Mouse (Mus musculus) hindbrain, embryonic 11.5 days (tissue): Measurements from ENCODE around the gene Bcan. TPM values are rescaled to one million over a fixed set of nuclear protein-coding genes. Genes with fewer than 3 reads are reported as not detected.
A peak's percentile ranks its signal among the peaks of the same experiment; 100 is the strongest.

Experiments used
- ATAC-seq: fragments of 200-750 bp; cut with Nextera tagmentation; 2 replicates; pipeline ENCODE4 v1.8.0; 2017; ENCODE audit warnings: mild to moderate bottlenecking, moderate TSS enrichment, moderate library complexity; ENCODE audit not compliant: low FRiP score
- DNase-seq: peaks from one replicate; pipeline ENCODE4 v3.0.0-alpha.2; 2015; ENCODE audit warnings: low spot score
- H3K27ac ChIP-seq: fragments of 300-500 bp; sonication (generic); 2 replicates; pipeline ENCODE4 v1.5.1; 2014; ENCODE audit warnings: mild to moderate bottlenecking, low read depth, low read length
- H3K27me3 ChIP-seq: fragments of 300-500 bp; sonication (generic); 2 replicates; pipeline ENCODE4 v1.6.1; 2014; ENCODE audit warnings: mild to moderate bottlenecking, low read length, moderate library complexity, mixed read lengths; ENCODE audit not compliant: control insufficient read depth, insufficient read depth
- H3K36me3 ChIP-seq: fragments of 300-500 bp; sonication (generic); 2 replicates; pipeline ENCODE4 v1.6.1; 2014; ENCODE audit warnings: mild to moderate bottlenecking, low read length, moderate library complexity, mixed read lengths; ENCODE audit not compliant: control insufficient read depth, insufficient read depth
- H3K4me1 ChIP-seq: fragments of 300-500 bp; sonication (generic); replicated peaks from 2 replicates; pipeline ENCODE4 v1.6.1; 2014; ENCODE audit warnings: low read length, mixed read lengths; ENCODE audit not compliant: control insufficient read depth, insufficient read depth
- H3K4me2 ChIP-seq: fragments of 300-500 bp; sonication (generic); replicated peaks from 2 replicates; pipeline ENCODE4 v1.6.1; 2014; ENCODE audit warnings: mild to moderate bottlenecking, low read depth, low read length
- H3K4me3 ChIP-seq: fragments of 300-500 bp; sonication (generic); 2 replicates; pipeline ENCODE4 v1.5.1; 2014; ENCODE audit warnings: low read depth, low read length
- H3K9ac ChIP-seq: fragments of 300-500 bp; sonication (generic); 2 replicates; pipeline ENCODE4 v1.6.1; 2014; ENCODE audit warnings: low read depth, low read length
- H3K9me3 ChIP-seq: fragments of 300-500 bp; sonication (generic); 2 replicates; pipeline ENCODE4 v1.6.1; 2016; ENCODE audit warnings: low read length; ENCODE audit not compliant: control insufficient read depth
- WGBS: fragments of 180-500 bp; shearing (Covaris S2); extraction: QIAGEN DNeasy Blood & Tissue Kit; methylation state at CpG from one replicate; pipeline ENCODE4 v1.1.7; 2014; 5-methylcytosine and 5-hydroxymethylcytosine counted together
- polyA plus RNA-seq: library from polyadenylated mRNA; unstranded; fragments of >200 nt; fragmentation: Nextera tagmentation; extraction: Ambion mirVana; gene quantifications from 2 replicates; pipeline ENCODE4 v1.2.1, GENCODE M21; 2014

Gene Bcan
- polyA plus RNA-seq, 1 experiment from 2014 or later, result 0.82 TPM

GRCm38 (mm10) chr3:87945781-87946540, 54.1 kb downstream of the Bcan start:
- 5% methylated on average over 12 of the region's 12 CpGs for WGBS

DNA sequence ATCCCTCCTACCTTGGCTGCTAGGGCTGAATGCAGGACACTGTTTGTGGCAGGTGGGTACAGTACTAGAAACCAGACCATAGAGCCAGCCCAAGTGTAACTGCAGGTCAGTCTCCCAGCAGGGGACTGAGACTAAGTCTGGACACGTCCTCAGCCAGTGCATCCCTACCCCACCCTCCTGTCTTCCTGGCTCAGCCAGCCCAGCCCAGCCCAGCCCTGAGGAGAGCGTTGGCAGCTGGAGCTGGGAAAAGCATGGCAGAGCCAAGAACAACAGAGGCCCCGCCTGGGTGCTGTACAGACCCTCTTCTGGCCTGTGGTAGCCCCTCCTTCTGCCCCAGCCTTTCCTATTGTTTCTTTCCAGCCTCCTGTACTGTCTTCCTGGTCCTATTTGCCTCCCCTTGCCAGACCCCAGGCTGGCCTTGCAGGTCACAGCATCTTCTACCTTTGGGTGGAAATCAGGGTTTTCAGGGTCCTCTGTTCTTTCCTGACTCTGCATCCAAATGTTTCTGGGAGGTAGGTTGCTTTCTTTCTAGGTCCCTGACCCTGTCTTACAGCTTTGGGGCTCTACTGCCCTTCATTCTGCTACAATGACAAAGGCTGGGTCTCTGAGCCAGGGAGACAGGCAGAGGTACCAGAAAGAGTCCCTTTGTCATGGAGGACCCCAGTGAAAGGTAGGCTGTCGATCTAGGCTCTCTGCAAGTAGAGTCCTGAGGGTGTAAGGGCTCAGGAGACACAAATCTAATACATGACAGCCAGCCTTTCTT, 55.0 kb downstream of the Bcan start:
- Histone ChIP-seq H3K27ac (peak overlapping the region; percentile 91), H3K9ac (peak overlapping the region; percentile 37; the same call in 1 of the 2 replicates), H3K4me1 (peaks cover 33% of the 10 kb centered on the region), H3K4me2 (no peak overlapping the region), H3K4me3 (no peak overlapping the region), H3K9me3 (no peaks in the 10 kb centered on the region), H3K36me3 (0 out of 2 replicates have a peak, but pooled peaks cover 3% of the 10 kb centered on the region), H3K27me3 (no peaks in the 10 kb centered on the region)
- ATAC-seq, result peak; percentile 33; the same call in 1 of the 2 replicates
- 8% methylated on average over 4 of the region's 4 CpGs for WGBS
- peak; percentile 49 for DNase-seq

More at GRCm38 (mm10) chr3:87945781-87946540, 54.1 kb downstream of the Bcan start:
- no peak overlapping the region; the same call in 1 of the 2 replicates for H3K4me2 ChIP-seq
- no peak overlapping the region for H3K4me3 ChIP-seq
- H3K27ac ChIP-seq, result peak overlapping the region; percentile 91
- H3K9ac ChIP-seq, result peak overlapping the region; percentile 37; the same call in 1 of the 2 replicates
- 0 out of 2 replicates have a peak, but pooled peaks cover 3% of the 10 kb centered on the region for H3K36me3 ChIP-seq
- DNase-seq (peak; percentile 59), ATAC-seq (peak; percentile 43)
- H3K27me3 ChIP-seq, result no peaks in the 10 kb centered on the region
- no peaks in the 10 kb centered on the region for H3K9me3 ChIP-seq
- H3K4me1 ChIP-seq, result peaks cover 33% of the 10 kb centered on the region

DNA sequence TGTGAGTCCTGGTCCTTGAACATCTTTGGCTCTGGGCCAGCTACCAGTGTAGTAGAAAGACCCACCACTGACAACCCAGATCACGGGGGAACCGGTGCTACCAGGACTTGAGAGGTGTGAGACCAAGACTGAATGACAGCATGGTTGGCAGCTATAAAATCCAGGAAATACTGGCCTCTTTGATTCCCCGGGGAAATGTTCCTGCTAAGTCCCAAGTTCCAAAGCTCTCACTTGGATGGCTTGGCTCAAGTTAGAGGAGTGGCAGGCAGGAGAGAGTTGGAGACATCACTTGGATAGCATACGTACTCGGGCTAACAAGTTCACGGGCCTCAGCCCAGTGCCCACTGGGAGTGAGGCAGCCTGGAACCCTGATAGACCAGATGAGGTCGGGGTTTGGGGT, 56.4 kb downstream of the Bcan start:
- Histone ChIP-seq H3K4me2 (no peak overlapping the region), H3K9me3 (no peaks in the 10 kb centered on the region), H3K4me3 (no peak overlapping the region), H3K36me3 (peaks cover 9% of the 10 kb centered on the region), H3K27ac (no peak overlapping the region), H3K27me3 (no peaks in the 10 kb centered on the region), H3K9ac (no peak overlapping the region), H3K4me1 (peaks cover 33% of the 10 kb centered on the region)
- ATAC-seq (no peak), DNase-seq (no peak)
- 84% methylated on average over 7 of the region's 7 CpGs for WGBS

GRCm38 (mm10) chr3:87942471-87942870, 57.6 kb downstream of the Bcan start:
- Histone ChIP-seq H3K27me3 (no peaks in the 10 kb centered on the region), H3K9me3 (no peaks in the 10 kb centered on the region), H3K9ac (no peak overlapping the region), H3K4me1 (peaks cover 26% of the 10 kb centered on the region), H3K36me3 (peaks cover 13% of the 10 kb centered on the region), H3K4me3 (no peak overlapping the region), H3K4me2 (no peak overlapping the region), H3K27ac (no peak overlapping the region)
- DNase-seq, result no peak
- 96% methylated on average over 2 of the region's 2 CpGs for WGBS
- ATAC-seq, result no peak

DNA sequence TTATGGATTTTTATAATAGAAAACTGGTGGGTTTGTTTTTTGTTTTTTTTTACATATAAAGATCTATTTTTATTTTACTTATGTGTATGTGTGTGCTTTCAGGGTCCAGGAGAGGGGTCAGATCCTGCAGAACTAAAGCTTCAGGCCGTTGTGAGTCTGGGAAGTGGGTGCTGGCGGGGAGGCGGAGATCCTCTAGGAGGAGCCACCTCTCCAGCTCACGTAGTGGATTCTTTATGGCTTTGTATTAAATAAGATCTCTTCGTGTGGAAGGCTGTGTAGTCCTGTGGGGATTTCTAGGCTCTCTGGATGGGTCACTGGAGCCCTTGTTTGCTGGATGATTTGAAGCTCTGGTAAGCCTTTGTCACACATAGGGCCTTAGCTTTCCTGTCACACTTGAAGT, 59.4 kb downstream of the Bcan start:
- Histone ChIP-seq H3K36me3 (peaks cover 16% of the 10 kb centered on the region), H3K4me1 (peaks cover 12% of the 10 kb centered on the region; the same call in 1 of the 2 replicates), H3K27me3 (no peaks in the 10 kb centered on the region), H3K9ac (no peak overlapping the region), H3K4me3 (no peak overlapping the region), H3K9me3 (no peaks in the 10 kb centered on the region), H3K27ac (no peak overlapping the region), H3K4me2 (no peak overlapping the region)
- DNase-seq, result no peak
- ATAC-seq, result no peak
- WGBS, result 74% methylated on average over 5 of the region's 5 CpGs

Other genes with a start within 250 kb of the Bcan start
- 6.7 and 8.5 TPM in 2 replicates for gene Ntrk1, start 205.1 kb downstream of the Bcan start, polyA plus RNA-seq
- gene Insrr, start 203.3 kb downstream of the Bcan start, polyA plus RNA-seq, result 0.36 and 0.83 TPM in 2 replicates
- 8.6 and 10.1 TPM in 2 replicates for gene Pear1, start 175.9 kb downstream of the Bcan start, polyA plus RNA-seq
- not detected in 2 replicates for gene Sh2d2a, start 153.5 kb downstream of the Bcan start, polyA plus RNA-seq
- gene Prcc, start 114.6 kb downstream of the Bcan start, polyA plus RNA-seq, result 17.6 and 18.6 TPM in 2 replicates
- 202 and 246 TPM in 2 replicates for gene Hdgf, start 93.9 kb downstream of the Bcan start, polyA plus RNA-seq
- gene Mrpl24, start 80.7 kb downstream of the Bcan start, polyA plus RNA-seq, result 78.4 and 83.6 TPM in 2 replicates
- 42.5 and 55.2 TPM in 2 replicates for gene Isg20l2, start 69.9 kb downstream of the Bcan start, polyA plus RNA-seq
- 13.7 and 17.9 TPM in 2 replicates for gene Rrnad1, start 69.5 kb downstream of the Bcan start, polyA plus RNA-seq
- 738 and 794 TPM in 2 replicates for gene Crabp2, start 51.6 kb downstream of the Bcan start, polyA plus RNA-seq
- gene Nes, start 29.2 kb downstream of the Bcan start, polyA plus RNA-seq, result 71.6 and 87.9 TPM in 2 replicates
- gene Hapln2, start 27.4 kb upstream of the Bcan start, polyA plus RNA-seq, result not detected in 2 replicates
- 34.4 and 37.4 TPM in 2 replicates for gene Gpatch4, start 42.9 kb upstream of the Bcan start, polyA plus RNA-seq
- 133 and 138 TPM in 2 replicates for gene Naxe, start 58.3 kb upstream of the Bcan start, polyA plus RNA-seq
- gene Ttc24, start 78.1 kb upstream of the Bcan start, polyA plus RNA-seq, result not detected in 2 replicates
- 10.5 and 13.5 TPM in 2 replicates for gene Iqgap3, start 81.7 kb upstream of the Bcan start, polyA plus RNA-seq
- 12.0 and 12.3 TPM in 2 replicates for gene Mef2d, start 142.1 kb upstream of the Bcan start, polyA plus RNA-seq